Mouse (Mus musculus) retina, embryonic 14.5 days (tissue): ENCODE measurements around the gene Ctse.

ENCODE experiments used
- DNase-seq: peaks from one replicate; pipeline ENCODE4 v3.0.0-alpha.2; 2015; ENCODE audit warnings: low spot score

Ctse gene

DNA sequence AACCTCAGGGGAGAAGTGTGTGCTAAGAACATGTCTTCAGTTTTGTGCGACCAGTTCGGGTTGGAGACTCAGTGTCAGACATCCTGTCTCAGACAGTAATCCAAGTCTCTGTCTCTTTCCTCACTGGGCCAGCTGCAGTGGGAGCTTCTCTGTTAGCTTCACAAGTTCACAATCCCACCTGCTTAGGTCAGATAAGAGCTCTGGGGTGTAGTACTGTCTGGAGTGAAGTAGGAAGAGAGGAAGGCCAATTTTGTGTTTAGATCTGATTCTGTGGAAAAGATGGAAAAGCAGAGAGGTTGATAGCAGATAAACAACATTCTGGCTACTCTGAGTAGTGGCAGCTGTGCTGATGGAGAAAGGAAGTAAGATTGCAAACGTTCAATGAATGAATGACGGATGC, 61.5 kb downstream of the Ctse start:
- no peak for DNase-seq

DNA sequence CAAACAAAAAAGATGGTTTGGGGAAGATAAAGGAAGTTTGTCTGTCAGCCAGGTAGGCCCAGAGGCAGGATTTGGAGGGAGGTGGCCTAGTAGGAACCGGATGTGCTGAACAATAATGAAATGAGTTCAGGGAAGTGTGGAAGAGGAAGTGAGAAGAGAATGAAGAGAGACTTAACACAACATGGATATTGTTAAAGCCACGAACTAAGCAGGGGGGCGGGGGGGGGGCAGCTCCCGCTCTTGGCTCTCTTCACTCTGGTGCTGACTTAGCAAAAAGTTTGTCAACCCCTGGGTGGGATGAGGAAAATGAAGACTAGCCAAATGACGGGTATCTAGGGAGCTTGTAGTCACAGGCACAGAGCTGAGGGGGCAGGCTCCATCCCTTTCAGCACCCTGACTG, 62.3 kb downstream of the Ctse start:
- DNase-seq = no peak

DNA sequence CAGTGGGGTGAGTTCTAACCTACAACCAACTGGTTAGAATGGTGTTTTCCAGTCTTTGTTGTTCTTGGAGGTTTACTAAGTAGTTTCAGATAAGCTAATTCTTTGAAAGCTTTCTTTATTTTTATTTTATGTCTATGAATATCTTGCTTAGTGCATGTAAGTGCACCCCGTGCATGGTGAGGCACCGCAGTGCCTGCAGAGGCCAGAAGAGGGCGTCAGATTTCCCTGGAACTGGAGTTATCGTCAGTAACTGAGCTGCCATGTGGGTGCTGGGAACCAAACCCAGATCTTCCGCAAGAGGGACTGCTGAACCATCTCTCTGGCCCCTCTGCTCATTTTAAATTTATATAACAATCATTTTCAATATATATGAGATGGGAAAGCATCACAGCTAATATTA, 63.3 kb downstream of the Ctse start:
- no peak for DNase-seq

DNA sequence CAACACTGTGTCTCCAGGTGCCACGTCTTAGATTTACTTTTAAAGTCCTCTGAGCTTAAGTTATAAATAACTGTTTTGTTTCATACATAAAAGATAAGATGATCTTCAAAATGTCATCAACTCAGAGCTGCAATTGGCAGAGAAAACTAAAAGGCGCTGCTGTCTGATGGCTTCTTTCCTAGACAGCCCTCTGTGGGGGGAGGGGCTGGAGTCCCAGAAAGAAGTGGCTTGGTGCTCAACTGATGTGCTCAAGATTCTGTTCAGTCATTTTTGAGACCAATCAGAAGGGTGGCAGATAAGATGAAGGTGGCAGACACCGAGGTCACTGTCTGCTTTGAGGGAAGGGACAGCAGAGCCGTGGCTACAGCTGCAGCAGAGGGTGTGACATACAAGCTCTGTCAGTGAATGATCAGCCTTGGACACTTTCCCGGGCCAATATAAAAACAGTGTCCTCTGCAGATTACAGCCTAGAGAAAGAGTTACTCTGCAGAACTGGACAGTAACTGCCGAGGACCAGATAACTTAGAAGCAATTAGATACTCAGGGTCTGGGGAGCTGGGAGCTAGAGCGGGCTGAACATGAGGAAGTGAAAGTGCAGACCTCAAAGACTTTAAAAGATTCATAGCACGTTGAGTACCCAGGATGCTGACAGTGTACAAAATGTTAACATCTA, 64.1 kb downstream of the Ctse start:
- no peak for DNase-seq

DNA sequence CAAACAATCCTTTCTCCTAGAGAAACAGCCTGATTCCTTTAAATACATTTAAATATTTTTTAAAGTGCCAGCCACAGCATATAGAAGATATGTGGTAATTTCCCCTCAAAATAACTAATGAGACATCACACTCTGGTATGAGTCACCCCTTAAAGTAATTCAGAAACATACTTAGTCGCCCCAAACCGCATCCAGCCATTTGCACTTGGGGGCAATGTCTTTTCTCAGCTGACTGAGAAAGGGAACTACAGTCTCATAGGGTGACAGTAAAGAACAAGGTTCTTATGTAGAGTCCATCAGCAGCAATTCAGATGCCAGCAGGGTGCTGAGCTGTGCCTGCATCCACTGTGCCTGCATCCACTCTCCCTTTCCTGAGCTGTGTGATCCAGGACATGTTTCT, 65.4 kb downstream of the Ctse start:
- DNase-seq = no peak

DNA sequence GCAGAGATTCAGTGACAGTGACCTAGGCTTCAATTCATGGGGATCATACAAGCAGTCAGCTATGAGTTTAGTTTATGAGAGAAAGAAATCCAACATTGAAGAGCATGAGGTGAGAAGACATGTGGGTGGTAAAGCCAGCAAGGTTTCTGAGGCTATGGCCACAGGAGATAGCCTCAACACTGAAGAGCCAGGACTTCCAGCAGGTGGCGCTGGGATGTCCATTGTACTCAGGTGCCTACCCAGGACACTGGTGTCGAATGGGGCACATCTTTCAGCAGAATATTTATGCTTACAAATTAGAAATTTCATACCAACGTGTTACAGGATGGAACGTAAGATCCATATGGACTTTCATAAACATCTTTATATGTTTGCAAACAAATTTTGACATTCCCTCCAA, 70.2 kb downstream of the Ctse start:
- DNase-seq = peak; percentile 77

DNA sequence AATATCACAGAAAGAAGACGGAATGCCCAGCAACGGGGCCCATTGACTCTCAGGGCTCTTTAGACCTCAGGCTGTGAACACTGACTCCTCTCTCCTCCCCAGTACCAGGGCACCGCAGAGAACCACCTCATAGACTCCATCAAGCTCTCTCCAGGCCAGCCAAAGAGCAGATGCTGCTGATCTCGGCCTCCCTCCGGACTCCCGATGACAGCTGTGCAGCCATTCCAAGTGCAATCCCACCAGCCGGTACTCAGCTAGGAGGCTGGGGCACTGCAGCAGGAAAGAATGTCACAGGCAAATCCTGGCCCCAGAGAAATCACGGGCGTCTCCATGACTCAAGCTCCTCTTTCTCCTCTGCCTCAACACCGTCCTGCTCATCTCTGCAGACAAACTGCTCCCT, 73.4 kb downstream of the Ctse start:
- DNase-seq = no peak

DNA sequence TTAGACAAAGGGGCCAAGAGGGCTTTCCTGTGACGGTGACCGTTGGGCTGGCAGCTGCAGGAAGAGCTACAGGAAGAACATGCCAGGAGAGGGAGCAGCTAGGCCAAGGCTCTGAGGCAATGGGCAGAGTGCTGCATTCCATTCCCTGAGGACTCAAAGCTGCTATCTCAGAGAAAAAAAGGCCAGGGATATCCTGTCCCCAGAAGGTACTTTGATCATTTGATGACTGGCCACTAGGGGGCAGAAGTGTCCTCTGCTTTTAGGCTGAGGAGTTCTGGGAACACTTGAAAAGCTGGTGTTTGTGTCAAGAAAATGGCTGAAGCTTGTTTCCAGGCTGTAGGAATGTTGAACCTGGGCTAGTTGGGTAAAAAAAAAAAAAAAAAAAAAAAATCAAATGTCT, 74.3 kb downstream of the Ctse start:
- peak; percentile 92 for DNase-seq

DNA sequence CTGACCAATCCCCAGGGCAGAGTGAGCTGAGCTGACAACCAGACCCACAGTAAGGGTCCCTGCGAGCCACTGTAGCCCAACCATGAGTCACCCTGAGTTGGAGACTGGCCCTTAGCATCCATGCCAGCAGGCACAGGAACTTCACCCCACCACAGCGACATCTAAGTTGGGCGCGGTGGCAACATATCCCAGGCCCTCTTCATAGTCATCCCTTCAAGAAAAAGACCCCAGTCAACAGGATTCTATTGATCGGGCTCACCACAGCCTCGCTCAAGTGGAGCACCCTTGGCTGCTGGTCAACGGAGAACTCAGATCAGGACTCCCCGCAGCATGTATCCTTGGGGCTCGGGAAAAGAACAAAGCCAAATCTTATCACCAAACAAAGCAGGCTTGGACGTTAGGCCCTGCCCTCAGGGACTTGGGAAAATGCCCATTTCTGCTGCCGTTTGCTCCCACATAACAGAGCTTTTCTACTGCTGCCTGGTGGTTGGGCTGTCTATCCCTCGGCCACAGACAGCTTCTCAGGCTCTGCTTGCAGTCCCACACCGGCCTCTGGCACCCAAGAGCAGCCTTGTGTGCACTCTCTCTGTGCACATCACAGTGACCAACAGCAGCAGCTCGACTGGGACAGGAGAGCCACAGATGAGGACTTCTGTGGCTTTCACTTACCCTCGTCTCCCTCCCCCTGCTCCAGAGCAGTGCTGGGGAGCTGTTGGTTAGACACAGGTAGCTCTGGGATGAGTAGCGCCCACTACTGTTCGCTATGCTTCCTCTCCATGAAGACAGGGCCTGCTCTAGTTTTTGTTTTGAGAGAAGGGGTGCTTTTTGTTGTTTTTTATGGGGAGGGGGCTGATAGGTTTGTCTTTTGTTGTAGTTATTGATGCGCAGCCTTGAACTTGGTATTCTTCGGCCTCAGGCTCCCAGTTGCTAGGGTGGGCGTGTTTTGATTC, 76.6 kb downstream of the Ctse start:
- DNase-seq = no peak

DNA sequence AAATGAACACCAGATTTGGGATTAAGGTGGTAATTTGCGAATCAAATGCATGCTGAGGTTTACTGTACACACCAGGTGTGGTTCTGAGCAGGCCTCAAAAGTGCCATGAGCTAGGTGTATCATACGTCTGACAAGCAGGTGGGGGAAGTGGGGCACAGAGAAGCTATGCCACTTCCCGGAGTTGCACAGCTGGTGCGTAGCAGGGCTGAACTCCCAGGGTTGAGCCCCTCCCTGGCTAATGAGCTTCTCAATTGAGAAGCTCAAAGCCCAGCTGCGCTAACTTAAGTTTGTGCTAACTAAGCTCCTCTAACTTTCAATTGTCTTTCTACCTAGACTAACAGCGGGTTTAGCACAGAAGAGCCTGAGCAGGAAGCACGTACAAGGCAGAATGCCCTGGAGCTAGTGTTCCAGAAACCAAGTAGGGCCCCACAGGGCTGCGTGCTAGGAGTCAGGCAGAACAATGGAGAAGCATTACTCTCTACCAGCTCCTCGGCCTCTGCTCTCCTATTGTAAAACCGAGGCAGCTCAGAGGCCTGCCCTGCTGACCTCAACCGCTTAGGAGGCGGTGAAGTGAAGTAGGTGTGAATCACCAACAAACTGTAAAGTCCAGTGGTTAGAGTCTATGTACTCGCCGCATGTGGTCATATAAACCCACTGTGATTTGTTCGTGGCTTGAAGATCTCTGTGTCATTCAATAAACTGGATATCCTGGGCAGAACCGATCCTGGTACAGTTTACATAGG, 81.0 kb downstream of the Ctse start:
- peak; percentile 25 for DNase-seq

DNA sequence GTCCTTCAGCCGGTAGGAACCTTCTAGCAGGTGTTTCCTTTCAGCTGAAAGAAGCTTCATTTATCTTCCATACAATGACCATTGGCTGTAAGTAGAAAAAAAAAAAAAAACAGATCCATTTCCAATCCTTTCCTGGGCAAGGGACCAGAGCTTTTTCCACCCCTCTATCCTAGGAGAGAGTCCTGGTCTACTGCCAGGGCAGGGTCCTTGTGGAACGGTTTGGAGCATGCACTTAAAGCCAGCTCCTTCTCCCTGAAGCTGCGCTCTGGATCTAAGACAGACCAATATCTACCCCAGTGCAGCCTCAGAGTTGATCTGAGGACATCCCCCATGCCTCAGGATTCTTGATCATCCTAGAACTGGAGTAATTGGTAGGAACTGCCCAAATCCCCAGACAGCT, 83.9 kb downstream of the Ctse start:
- no peak for DNase-seq

DNA sequence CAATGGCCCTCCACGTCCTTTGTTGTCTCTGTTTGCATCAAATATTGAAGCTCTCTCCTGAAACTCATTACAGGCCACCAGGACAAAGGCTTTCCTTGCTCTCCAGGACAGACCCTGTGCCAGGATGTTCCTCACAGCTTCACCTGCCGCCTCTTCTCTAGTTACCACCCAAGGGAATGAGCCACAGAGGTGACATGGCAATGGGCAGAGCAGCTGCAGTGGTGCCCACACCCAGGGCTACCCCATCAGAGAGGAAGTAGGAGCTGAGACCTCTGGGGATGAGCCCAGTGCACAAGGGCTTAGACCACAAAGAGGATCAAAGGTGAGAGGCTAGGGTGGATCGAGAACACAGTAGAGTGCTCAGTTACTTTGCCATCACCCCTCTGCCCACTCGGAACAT, 85.4 kb downstream of the Ctse start:
- no peak for DNase-seq
